Mouse (Mus musculus) C2C12 (cell line): ENCODE measurements around the gene Mrc2.

Experiments
- CEBPB ChIP-seq: IDR thresholded peaks from one replicate; pipeline ENCODE4 v1.6.1; 2011; ENCODE audit warnings: low read depth, mild to moderate bottlenecking, control low read depth, moderate library complexity
- CTCF ChIP-seq: IDR thresholded peaks from one replicate; pipeline ENCODE4 v1.5.1; 2011; ENCODE audit not compliant: control insufficient read depth, insufficient read depth, insufficient read length
- MAX ChIP-seq: IDR thresholded peaks from one replicate; pipeline ENCODE4 v1.6.1; 2011; ENCODE audit warnings: mild to moderate bottlenecking, control low read depth
- MYOG ChIP-seq: IDR thresholded peaks from one replicate; pipeline ENCODE4 v1.6.1; 2011; ENCODE audit not compliant: control insufficient read depth, insufficient read length; ENCODE audit errors: extremely low read depth
- USF1 ChIP-seq: IDR thresholded peaks from one replicate; pipeline ENCODE4 v1.6.1; 2011; ENCODE audit warnings: low read depth, mild to moderate bottlenecking, control low read depth, moderate library complexity

- TF ChIP-seq CTCF (no peak), USF1 (no peak), MYOG (no peak), CEBPB (no peak), MAX (no peak)
Observed at GRCm38 (mm10) chr11:105371818-105372217, 79.4 kb downstream of the Mrc2 start.
